ENCODE assay signal across 12 mouse cellular contexts in genomic region chr4:59560141-59560540, GRCm38 (mm10).
"Had no signal": no experiment of that assay in that cellular context is flagged by ENCODE, and none has a peak within 500 bp of the region (broad histone marks: within the 10 kb centered on the region; RNA-seq: fewer than 3 reads in every experiment).

No protein-coding gene starts in this region.

- H3K9ac ChIP-seq: limb, embryonic 15.5 days; liver, embryonic 12.5 days; lung, embryonic 14.5 days; midbrain, embryonic 12.5 days; neural tube, embryonic 13.5 days had no signal

- H3K27ac ChIP-seq: limb, embryonic 15.5 days; liver, embryonic 12.5 days; midbrain, embryonic 12.5 days; neural tube, embryonic 13.5 days; stomach, postnatal 0 days had no signal

- H3K4me2 ChIP-seq: limb, embryonic 15.5 days; liver, embryonic 12.5 days; lung, embryonic 14.5 days; midbrain, embryonic 12.5 days; neural tube, embryonic 13.5 days had no signal

- ATAC-seq: liver, embryonic 12.5 days; midbrain, embryonic 16.5 days had no signal

- H3K4me1 ChIP-seq: limb, embryonic 15.5 days; midbrain, embryonic 12.5 days; neural tube, embryonic 13.5 days had no signal

- H3K36me3 ChIP-seq: limb, embryonic 15.5 days; liver, embryonic 12.5 days; midbrain, embryonic 12.5 days; neural tube, embryonic 13.5 days had no signal

- H3K9me3 ChIP-seq: limb, embryonic 15.5 days; liver, embryonic 12.5 days; midbrain, embryonic 12.5 days; neural tube, embryonic 13.5 days had no signal

- H3K4me3 ChIP-seq: limb, embryonic 15.5 days; liver, embryonic 12.5 days; midbrain, embryonic 12.5 days; neural tube, embryonic 13.5 days had no signal

- DNase-seq: kidney, postnatal 10 days; layer of hippocampus, postnatal 36 days; lung, embryonic 14.5 days; lung, postnatal 10 days; lung, postnatal 4 days; thymus, postnatal 14 days had no signal

- H3K27me3 ChIP-seq: limb, embryonic 15.5 days; liver, embryonic 12.5 days; midbrain, embryonic 12.5 days; neural tube, embryonic 13.5 days had no signal
